In the genomic region with DNA sequence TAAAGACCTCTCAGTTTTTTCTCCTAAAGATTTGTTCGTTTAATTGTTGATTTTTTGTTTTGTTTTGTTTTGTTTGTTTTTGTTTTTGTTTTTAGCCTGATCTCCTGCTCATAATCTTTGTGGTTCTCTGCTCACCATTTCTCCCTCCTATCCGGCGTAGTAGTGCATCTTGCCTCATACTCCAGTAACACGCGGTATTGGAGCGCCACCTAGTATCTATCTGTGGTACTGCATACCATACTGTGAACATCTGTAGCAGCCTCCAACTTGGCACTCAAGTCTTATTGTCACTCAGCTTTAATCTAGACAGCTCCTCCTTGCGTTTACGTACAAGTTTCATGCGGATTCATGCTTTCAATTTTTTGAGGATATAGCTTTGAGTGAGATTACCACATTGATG, we compare ENCODE assay signal across 9 mouse cellular contexts. TPM values are rescaled to one million over a fixed set of nuclear protein-coding genes. Genes with fewer than 3 reads are reported as not detected.
DNase-seq lines count a peak whose midpoint lies in the region; ATAC-seq and TF ChIP-seq lines count a peak whose summit lies in the region.
"Had no signal": no experiment of that assay in that cellular context is flagged by ENCODE, and none has a peak within 500 bp of the region (broad histone marks: within the 10 kb centered on the region; RNA-seq: fewer than 3 reads in every experiment).

No protein-coding gene starts in this region.

- no peak overlapping the region for H3K4me3 ChIP-seq in CH12.LX (replicated peaks in 1 of 3; ENCODE audit: low read depth in 2 of 3, low read length in 2 of 3, poor library complexity in 1 of 3)
- no peak overlapping the region for H3K4me3 ChIP-seq in embryonic fibroblast, embryonic 13.5 days (ENCODE audit: insufficient read depth, low read length)
- no peak overlapping the region for H3K4me3 ChIP-seq in neural tube, embryonic 15.5 days (replicated peaks)
- H3K4me3 ChIP-seq: heart, embryonic 13.5 days had no signal

- no peaks in the 10 kb centered on the region for H3K36me3 ChIP-seq in CH12.LX (replicated peaks in 1 of 2; ENCODE audit: control insufficient read depth in 1 of 2, insufficient read depth in 1 of 2, low read length in 1 of 2)
- H3K36me3 ChIP-seq in neural tube, embryonic 15.5 days: no peaks in the 10 kb centered on the region
- H3K36me3 ChIP-seq: heart, embryonic 13.5 days had no signal

- in situ Hi-C loops in CH12.LX (cut with MboI; ENCODE audit: low pct_ligation_motif_present, low pct_unique_long_range_greater_than_20kb, low sequenced_read_pairs): loop anchor here (10.0 kb wide), 1 partner anchor 54 kb away; no protein-coding TSS in a partner anchor

- peak; percentile 53 to 88 for TF ChIP-seq CTCF in CH12.LX (conservative IDR thresholded peaks at IDR 0.05 in 1 of 2, IDR thresholded peaks at IDR 0.05 in 1 of 2; ENCODE audit: low read depth in 2 of 2, low read length in 2 of 2)
- TF ChIP-seq CTCF in embryonic fibroblast, embryonic 13.5 days (IDR thresholded peaks at IDR 0.05; ENCODE audit: borderline replicate concordance, insufficient read depth, low read length): peak; percentile 50; the same call in 1 of the 2 replicates

- WGBS in neural tube, embryonic 15.5 days: 16% methylated on average over 9 of the region's 9 CpGs

- TF ChIP-seq EP300 in CH12.LX (IDR thresholded peaks at IDR 0.05; ENCODE audit: low read length): no peak

- no peak overlapping the region for H3K27ac ChIP-seq in CH12.LX (ENCODE audit: insufficient read depth, low read depth)
- H3K27ac ChIP-seq in embryonic fibroblast, embryonic 13.5 days (ENCODE audit: insufficient read depth, low read length): no peak overlapping the region
- no peak overlapping the region for H3K27ac ChIP-seq in neural tube, embryonic 15.5 days (replicated peaks)
- H3K27ac ChIP-seq: heart, embryonic 13.5 days had no signal

- no peaks in the 10 kb centered on the region for H3K27me3 ChIP-seq in CH12.LX (replicated peaks)
- no peaks in the 10 kb centered on the region for H3K27me3 ChIP-seq in neural tube, embryonic 15.5 days (replicated peaks)
- H3K27me3 ChIP-seq: heart, embryonic 13.5 days had no signal

- no peak overlapping the region for H3K4me2 ChIP-seq in CH12.LX (ENCODE audit: insufficient read depth, low read depth, poor library complexity, severe bottlenecking)
- no peak overlapping the region for H3K4me2 ChIP-seq in neural tube, embryonic 15.5 days
- H3K4me2 ChIP-seq: heart, embryonic 13.5 days had no signal

- no peak overlapping the region for H3K9ac ChIP-seq in CH12.LX (ENCODE audit: insufficient read depth, low read depth)
- H3K9ac ChIP-seq in neural tube, embryonic 15.5 days (replicated peaks): no peak overlapping the region
- H3K9ac ChIP-seq: heart, embryonic 13.5 days had no signal

- intact Hi-C loops in heart, postnatal 10 days (cut with DNase I): loop anchor here (1.0 to 5.0 kb wide), 4 partner anchors 42 to 232 kb away; no protein-coding TSS in a partner anchor

- DNase-seq in CH12.LX (ENCODE audit: extremely low read depth): peak; percentile 61
- DNase-seq in adrenal gland, postnatal 36 days: peak; percentile 51 to 65
- DNase-seq in heart, postnatal 10 days: peak; percentile 70 to 82
- DNase-seq in kidney, postnatal 36 days: peak; percentile 59 to 78
- peak; percentile 44 to 61 for DNase-seq in lung, adult 18-20 months
- DNase-seq in thymus, postnatal 0 days (ENCODE audit: low spot score): peak; percentile 66

- no peak for TF ChIP-seq POLR2A in CH12.LX (IDR thresholded peaks at IDR 0.05; ENCODE audit: low read depth, low read length)
- TF ChIP-seq POLR2A in embryonic fibroblast, embryonic 13.5 days (IDR thresholded peaks at IDR 0.05; ENCODE audit: low read depth, low read length): no peak

- dilution Hi-C loops in CH12.LX (cut with MboI; ENCODE audit: extremely low pct_ligation_motif_present, extremely low pct_unique_long_range_greater_than_20kb, low sequenced_read_pairs): no loop called here

- peak; percentile 81; the same call in 1 of the 2 replicates for ATAC-seq in neural tube, embryonic 15.5 days (ENCODE audit: low FRiP score)

- no peaks in the 10 kb centered on the region for H3K4me1 ChIP-seq in CH12.LX (ENCODE audit: control insufficient read depth in 1 of 2, insufficient read depth in 2 of 2)
- H3K4me1 ChIP-seq in embryonic fibroblast, embryonic 13.5 days (ENCODE audit: control insufficient read depth, insufficient read depth, low read length): no peaks in the 10 kb centered on the region
- H3K4me1 ChIP-seq in neural tube, embryonic 15.5 days: no peaks in the 10 kb centered on the region
- H3K4me1 ChIP-seq: heart, embryonic 13.5 days had no signal

- no peaks in the 10 kb centered on the region for H3K79me2 ChIP-seq in CH12.LX (replicated peaks; ENCODE audit: control insufficient read depth, extremely low read depth, insufficient read depth, poor library complexity, severe bottlenecking)

- peak; percentile 89 for TF ChIP-seq RAD21 in CH12.LX (IDR thresholded peaks at IDR 0.05; ENCODE audit: low read depth, low read length)

- no peaks in the 10 kb centered on the region for H3K9me3 ChIP-seq in CH12.LX (replicated peaks; ENCODE audit: low read length)
- no peaks in the 10 kb centered on the region for H3K9me3 ChIP-seq in neural tube, embryonic 15.5 days (replicated peaks)
- H3K9me3 ChIP-seq: heart, embryonic 13.5 days had no signal

TF ChIP-seq in CH12.LX, 34 proteins besides CTCF, POLR2A, EP300 and RAD21:
- TF ChIP-seq TCF12 (IDR thresholded peaks at IDR 0.05; ENCODE audit: low read depth, low read length) (no peak), JUND (conservative IDR thresholded peaks at IDR 0.05; ENCODE audit: low read depth, low read length) (no peak), POLR2AphosphoS2 (IDR thresholded peaks at IDR 0.05; ENCODE audit: low read depth, low read length) (no peak), CHD1 (IDR thresholded peaks at IDR 0.05; ENCODE audit: low read depth, low read length) (no peak), SMC3 (IDR thresholded peaks at IDR 0.05; ENCODE audit: low read depth, low read length) (peak; percentile 83)

RNA-seq across cellular contexts. Expression of gene Sytl4, which starts 37.4 kb away (rescaled TPM):
- total RNA-seq in CH12.LX (2012; rRNA removed) (0.04 TPM in 2 replicates), CH12.LX (2014; rRNA removed) (0.09 TPM in 1 of 2 replicates, not detected in the other)
- not detected in 2 replicates for polyA plus RNA-seq in CH12.LX (2012; ENCODE audit: insufficient read length, low read depth)
- total RNA-seq in adrenal gland, postnatal 36 days (2021): 10 to 100 TPM; 11.3 to 14.7 TPM
- polyA plus RNA-seq in embryonic fibroblast, embryonic 13.5 days (2011; ENCODE audit: insufficient read length, low read depth, missing spikeins): 3.2 and 4.5 TPM in 2 replicates
- 1 to 10 TPM; 2.4 to 2.5 TPM for total RNA-seq in heart, postnatal 10 days (2021)
- polyA plus RNA-seq in neural tube, embryonic 15.5 days (2015; fragmentation: Nextera tagmentation; extraction: Ambion mirVana): 1.0 and 1.1 TPM in 2 replicates
- polyA plus RNA-seq in thymus, postnatal 0 days (2015; fragmentation: Nextera tagmentation; extraction: Ambion mirVana): 0.23 and 0.42 TPM in 2 replicates

RNA-seq across cellular contexts. Expression of gene Cstf2, which starts 40.0 kb away (rescaled TPM):
- total RNA-seq in CH12.LX (2012; rRNA removed): 47.2 and 51.1 TPM in 2 replicates
- total RNA-seq in CH12.LX (2014; rRNA removed): 67.9 and 73.5 TPM in 2 replicates
- polyA plus RNA-seq in CH12.LX (2012; ENCODE audit: insufficient read length, low read depth): 89.8 and 113 TPM in 2 replicates
- total RNA-seq in adrenal gland, postnatal 36 days (2021): 10 to 100 TPM; 34.1 to 40.9 TPM
- 29.3 and 39.3 TPM in 2 replicates for polyA plus RNA-seq in embryonic fibroblast, embryonic 13.5 days (2011; ENCODE audit: insufficient read length, low read depth, missing spikeins)
- 10 to 100 TPM; 20.4 to 22.0 TPM for total RNA-seq in heart, postnatal 10 days (2021)
- 67.0 and 68.9 TPM in 2 replicates for polyA plus RNA-seq in neural tube, embryonic 15.5 days (2015; fragmentation: Nextera tagmentation; extraction: Ambion mirVana)
- 53.6 and 54.1 TPM in 2 replicates for polyA plus RNA-seq in thymus, postnatal 0 days (2015; fragmentation: Nextera tagmentation; extraction: Ambion mirVana)
